Mouse (Mus musculus): ENCODE measurements at regions not wholly inside any gene's neighbourhood (a gene's known extent, or its start where the extent isn't known, plus 50 kb on each side); places are given as distances from the start of the nearest gene placed in this dataset.

- DNase-seq (ENCODE audit: low spot score): no peak
Observed at GRCm38 (mm10) chr16:64166676-64167407, 302.9 kb upstream of the Epha3 start.

DNA sequence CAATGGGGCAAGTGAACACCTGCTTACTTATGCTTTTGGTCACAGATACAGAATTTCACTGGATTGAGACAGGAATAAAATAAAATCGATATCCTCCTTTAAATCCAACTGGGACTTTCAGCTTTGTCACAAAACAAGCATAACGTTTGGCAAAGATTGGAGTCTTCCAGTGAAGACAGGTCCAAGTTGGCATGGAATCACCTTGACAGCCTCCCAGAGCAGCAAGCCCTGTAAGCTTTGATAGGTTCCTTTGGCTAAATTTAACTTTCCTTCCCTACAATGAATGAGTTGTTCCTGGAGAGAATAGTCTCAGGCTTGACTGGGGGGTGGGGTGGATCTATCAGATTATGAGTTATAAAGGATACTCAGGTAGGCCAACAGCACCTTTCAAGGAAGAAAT lies 302.1 kb upstream of the Epha3 start:
- DNase-seq (ENCODE audit: low spot score): no peak

DNA sequence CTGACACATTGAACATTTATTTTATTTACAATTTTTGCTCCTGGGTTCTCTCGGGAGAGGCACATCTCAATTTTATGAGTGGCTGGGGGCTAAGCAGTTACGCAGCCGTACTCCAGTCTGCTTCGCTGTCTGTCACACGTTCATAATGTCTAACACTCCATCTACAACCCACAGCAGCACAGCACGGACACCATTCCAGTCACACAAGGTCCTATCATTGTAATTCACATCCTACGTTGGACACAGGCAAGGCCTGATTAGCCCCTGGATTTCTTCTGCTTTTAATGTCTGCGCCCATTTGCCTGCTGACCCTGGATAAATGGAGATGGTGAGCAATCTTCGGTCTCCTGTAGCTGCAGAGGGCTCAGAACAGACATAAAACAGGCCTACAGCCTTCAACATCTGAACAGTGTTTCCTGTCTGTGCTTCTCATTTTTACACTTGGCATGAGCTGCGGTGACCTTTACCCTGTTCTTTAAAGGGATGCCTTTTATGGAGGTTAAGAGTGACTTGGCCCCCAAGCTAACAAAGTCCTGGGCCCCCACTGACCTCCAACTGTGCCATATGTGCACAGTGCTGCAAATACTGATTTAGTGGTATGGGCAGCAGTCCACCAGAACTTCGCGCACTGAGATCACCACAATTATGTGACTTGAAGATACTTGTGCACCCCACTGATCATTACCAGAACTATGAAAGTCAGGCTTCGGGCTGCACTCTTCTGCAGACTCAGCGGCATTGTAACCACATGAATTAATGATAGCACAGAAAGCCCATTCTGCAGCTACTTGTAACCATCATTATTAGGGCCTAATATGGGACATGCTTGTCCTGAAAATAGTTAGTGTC lies 281.9 kb upstream of the Epha3 start:
- no peak for DNase-seq (ENCODE audit: low spot score)

Data from testis, postnatal 10 days (tissue).